Mouse (Mus musculus) lung, adult 2 months (tissue): ENCODE results near the gene Rbbp6. TPM values are rescaled to one million over a fixed set of nuclear protein-coding genes. Genes with fewer than 3 reads are reported as not detected.
A peak's percentile ranks its signal among the peaks of the same experiment; 100 is the strongest.

Source experiments
- DNase-seq: peaks from one replicate; pipeline ENCODE4 v3.0.0; 2022
- H3K4me1 ChIP-seq: fragments of 200-500 bp; 2 replicates; pipeline ENCODE4 v1.6.1; 2011; ENCODE audit warnings: low read length; ENCODE audit not compliant: control insufficient read depth, insufficient read depth
- H3K4me3 ChIP-seq: fragments of 200-500 bp; replicated peaks from 2 replicates; pipeline ENCODE3; 2011; ENCODE audit warnings: low read depth, mild to moderate bottlenecking, control low read depth, low read length; ENCODE audit errors: extremely low read depth
- CTCF ChIP-seq: fragments of 200-500 bp; IDR thresholded peaks from 2 replicates; pipeline ENCODE4 v1.5.1; 2011; ENCODE audit warnings: mild to moderate bottlenecking, low read length, control low read depth; ENCODE audit not compliant: insufficient read depth
- POLR2A ChIP-seq: fragments of 200-500 bp; IDR thresholded peaks from 2 replicates; pipeline ENCODE4 v1.6.1; 2011; ENCODE audit warnings: low read depth, mild to moderate bottlenecking, control low read depth, low read length, borderline replicate concordance; ENCODE audit errors: extremely low read depth
- WGBS: fragments of 180-500 bp; shearing (Covaris S2); methylation state at CpG from one replicate; pipeline ENCODE4 v1.1.7; 2018; 5-methylcytosine and 5-hydroxymethylcytosine counted together
- polyA plus RNA-seq: library from polyadenylated mRNA; depleted of rRNA; stranded (reverse); fragments of >200 nt; gene quantifications from 2 replicates; pipeline ENCODE4 v1.2.3, GENCODE M21; 2012

Rbbp6 gene
- polyA plus RNA-seq, 1 experiment: 12.0 TPM

DNA sequence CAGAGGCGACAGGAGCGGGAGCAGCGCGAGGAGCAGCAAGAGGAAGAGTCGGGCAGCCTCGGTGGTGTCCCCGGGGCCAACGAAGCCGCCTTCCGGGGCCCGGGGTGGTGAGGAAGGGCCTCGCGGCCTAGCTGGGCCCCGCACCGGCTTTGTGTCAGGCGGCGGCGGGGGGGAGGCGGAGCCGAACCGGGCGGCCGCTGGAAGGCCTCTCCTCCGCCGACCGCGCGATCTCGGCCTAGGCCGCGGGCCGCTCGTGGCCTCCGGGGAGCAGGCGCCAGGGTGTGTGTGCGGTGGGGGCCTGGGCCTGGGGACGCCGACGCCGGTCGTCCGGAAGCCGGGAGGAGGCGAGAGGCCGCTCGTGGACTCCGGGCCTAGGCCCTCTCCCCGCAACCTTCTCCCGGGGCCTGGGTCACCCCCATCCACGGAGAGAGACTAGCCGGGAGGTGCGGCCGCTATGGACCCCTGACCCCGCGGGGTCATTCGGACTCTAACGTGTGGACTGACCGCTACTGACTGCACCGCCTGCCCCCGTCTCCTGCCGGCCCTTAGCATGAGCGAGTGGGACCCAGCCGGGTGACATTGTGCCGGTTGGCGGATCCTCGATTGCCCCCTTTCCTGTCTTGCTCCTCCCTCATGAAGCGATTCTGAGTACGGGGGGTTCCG is 4.8 kb downstream of the Rbbp6 start:
- under 1% methylated on average over 69 of the region's 69 CpGs for WGBS
- TF ChIP-seq CTCF: no peak
- no peak for TF ChIP-seq POLR2A
- H3K4me3 ChIP-seq: peak overlapping the region; percentile 76

DNA sequence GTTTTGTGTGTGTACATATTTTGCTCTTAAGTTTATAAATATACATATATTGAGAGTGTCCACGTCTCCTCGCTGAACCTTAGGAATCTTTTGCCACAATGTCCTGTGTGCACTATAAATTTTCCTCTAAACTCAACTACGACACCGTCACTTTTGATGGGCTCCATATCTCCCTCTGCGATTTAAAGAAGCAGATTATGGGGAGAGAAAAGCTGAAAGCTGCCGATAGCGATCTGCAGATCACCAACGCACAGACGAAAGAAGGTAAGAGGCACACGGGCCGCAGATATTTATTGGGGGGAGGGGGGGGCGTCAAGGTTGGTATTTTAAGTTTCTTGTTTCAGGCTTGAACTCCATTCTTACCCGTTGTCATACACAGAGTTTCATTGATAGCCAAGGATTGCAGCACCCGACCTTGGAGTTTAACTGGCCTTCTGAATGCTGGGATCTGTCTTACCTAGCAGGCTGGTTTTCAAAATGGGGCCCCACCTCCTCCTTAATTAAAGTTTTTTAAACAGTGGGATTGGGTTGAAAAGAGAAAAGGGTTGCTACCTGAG is 5.5 kb downstream of the Rbbp6 start:
- WGBS: under 1% methylated on average over 14 of the region's 14 CpGs
- DNase-seq: no peak
- H3K4me1 ChIP-seq: peaks cover 12% of the 10 kb centered on the region
- TF ChIP-seq POLR2A: no peak
- TF ChIP-seq CTCF: no peak
- H3K4me3 ChIP-seq: peak overlapping the region; percentile 76

More for the DNA sequence above, 4.8 kb downstream of the Rbbp6 start:
- H3K4me1 ChIP-seq: peaks cover 12% of the 10 kb centered on the region
- peak; percentile 71 for DNase-seq

DNA sequence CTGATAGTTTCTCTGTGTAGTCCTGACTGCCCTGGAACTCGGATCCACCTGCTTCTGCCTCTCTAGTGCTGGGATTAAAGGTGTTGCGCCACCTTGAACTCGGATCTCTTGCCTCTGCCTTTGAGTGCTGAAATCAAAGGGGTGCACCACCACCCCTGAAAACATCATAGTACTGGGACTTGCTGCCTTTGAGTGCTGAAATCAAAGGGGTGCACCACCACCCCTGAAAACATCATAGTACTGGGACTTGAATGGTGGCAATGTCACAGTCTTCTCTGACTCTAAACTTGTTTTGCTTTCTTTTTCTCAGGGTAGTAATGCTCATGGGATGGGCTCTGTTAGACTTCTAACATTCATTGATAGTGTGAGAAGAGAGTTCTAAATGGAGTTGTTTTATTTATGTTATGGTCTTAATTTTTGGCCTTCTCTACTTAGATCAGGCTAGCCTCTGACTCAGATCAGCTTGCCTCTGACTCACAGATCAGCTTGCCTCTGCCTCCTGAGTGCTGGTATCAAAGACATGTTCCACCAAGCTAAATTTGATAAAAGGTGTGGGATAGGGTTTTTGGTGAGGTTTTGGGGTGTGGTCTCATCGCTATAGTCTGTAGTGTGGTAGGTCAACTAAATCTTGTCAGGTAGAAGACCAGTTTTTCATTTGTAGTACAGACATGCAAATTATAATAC is 6.7 kb downstream of the Rbbp6 start:
- WGBS: 61% methylated on average over 4 of the region's 4 CpGs
- DNase-seq: no peak
- TF ChIP-seq POLR2A: no peak
- TF ChIP-seq CTCF: no peak
- peaks cover 12% of the 10 kb centered on the region for H3K4me1 ChIP-seq
- peak overlapping the region; percentile 25 for H3K4me3 ChIP-seq

DNA sequence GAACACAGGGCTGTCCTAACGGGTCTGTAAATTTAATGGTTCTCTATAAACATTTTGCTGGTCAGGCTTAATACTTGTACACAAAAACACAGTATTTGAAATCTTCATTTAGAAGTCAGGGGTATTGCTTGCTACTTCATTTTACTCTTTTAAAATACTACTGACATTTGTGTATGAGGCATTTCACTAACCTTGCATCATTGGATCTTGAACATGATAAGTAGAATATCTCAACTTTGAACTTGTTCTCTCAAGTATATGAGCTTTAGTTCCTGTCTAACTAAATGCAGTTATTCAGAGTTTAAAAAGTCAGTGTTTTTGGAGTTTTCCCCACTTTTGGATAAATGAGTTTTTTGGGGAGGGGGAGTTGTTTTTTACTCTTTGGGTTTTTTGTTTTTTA is 14.0 kb downstream of the Rbbp6 start:
- no peaks in the 10 kb centered on the region; the same call in 1 of the 2 replicates for H3K4me1 ChIP-seq
- H3K4me3 ChIP-seq: no peak overlapping the region
- no peak for TF ChIP-seq POLR2A
- WGBS: 59% methylated on average over 1 of the region's 1 CpGs
- no peak for DNase-seq

DNA sequence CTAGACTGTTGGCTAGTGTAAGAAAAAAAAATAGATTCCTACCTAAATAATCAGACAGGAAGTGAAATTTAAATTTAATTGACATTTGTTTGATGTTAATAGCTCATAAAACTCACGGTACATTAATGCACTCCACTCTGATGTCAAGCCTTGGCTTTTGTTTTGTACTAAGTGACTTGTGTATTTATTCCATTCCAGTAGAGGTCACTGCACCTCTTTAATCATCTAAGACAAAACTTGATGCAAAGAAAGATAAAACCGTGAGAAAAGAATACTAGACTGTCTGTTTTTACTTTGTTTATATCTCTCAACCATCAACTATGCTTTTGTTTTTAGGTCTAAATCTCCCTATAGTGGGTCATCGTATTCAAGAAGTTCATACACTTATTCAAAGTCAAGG is 32.7 kb downstream of the Rbbp6 start:
- 52% methylated on average over 3 of the region's 3 CpGs for WGBS
- no peak for DNase-seq
- H3K4me3 ChIP-seq: no peak overlapping the region
- TF ChIP-seq POLR2A (no peak), CTCF (no peak)
- H3K4me1 ChIP-seq: no peaks in the 10 kb centered on the region

DNA sequence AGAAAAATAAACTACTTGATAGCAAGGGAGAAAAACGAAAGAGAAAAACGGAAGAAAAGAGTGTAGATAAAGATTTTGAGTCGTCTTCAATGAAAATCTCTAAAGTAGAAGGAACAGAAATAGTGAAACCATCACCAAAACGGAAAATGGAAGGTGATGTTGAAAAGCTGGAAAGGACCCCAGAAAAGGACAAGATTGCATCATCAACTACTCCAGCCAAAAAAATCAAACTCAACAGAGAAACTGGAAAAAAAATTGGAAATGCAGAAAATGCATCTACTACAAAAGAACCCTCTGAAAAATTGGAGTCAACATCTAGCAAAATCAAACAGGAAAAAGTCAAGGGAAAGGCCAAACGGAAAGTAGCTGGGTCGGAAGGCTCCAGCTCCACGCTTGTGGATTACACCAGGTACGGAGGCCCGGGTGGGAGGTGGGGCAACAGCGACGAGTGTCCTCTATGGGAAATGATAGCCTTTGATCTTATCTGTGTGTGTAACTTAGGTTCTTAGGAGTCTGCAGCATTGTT is 34.4 kb downstream of the Rbbp6 start:
- WGBS: 52% methylated on average over 11 of the region's 11 CpGs
- no peak for DNase-seq
- H3K4me1 ChIP-seq: no peaks in the 10 kb centered on the region
- H3K4me3 ChIP-seq: no peak overlapping the region
- TF ChIP-seq POLR2A: no peak
- TF ChIP-seq CTCF: no peak

DNA sequence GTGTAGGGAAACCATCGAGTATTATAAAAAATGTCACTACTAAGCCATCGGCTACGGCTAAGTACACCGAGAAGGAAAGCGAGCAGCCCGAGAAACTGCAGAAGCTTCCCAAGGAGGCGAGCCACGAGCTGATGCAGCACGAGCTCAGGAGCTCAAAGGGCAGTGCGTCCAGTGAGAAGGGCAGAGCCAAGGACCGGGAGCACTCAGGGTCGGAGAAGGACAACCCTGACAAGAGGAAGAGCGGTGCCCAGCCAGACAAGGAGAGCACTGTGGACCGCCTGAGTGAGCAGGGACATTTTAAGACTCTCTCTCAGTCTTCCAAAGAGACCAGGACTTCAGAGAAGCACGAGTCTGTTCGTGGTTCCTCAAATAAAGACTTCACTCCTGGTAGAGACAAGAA is 35.3 kb downstream of the Rbbp6 start:
- 89% methylated on average over 16 of the region's 16 CpGs for WGBS
- TF ChIP-seq CTCF: no peak
- H3K4me1 ChIP-seq: no peaks in the 10 kb centered on the region
- DNase-seq: no peak
- H3K4me3 ChIP-seq: no peak overlapping the region

DNA sequence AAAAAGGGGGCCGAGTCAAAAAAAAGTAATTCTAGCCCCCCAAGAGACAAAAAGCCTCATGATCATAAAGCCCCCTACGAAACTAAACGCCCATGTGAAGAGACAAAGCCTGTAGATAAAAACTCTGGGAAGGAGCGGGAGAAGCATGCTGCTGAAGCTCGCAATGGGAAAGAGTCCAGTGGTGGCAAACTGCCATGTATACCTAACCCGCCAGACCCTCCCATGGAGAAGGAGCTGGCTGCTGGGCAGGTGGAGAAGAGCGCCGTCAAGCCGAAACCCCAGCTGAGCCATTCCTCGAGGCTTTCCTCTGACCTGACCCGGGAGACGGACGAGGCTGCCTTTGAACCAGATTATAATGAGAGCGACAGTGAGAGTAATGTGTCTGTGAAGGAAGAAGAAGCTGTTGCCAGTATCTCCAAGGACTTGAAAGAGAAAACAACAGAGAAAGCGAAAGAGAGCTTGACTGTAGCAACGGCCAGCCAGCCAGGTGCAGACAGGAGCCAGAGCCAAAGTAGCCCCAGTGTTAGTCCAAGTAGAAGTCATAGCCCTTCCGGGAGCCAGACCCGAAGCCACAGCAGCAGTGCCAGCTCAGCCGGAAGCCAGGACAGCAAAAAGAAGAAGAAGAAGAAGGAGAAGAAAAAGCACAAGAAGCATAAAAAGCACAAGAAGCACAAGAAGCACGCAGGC is 36.0 kb downstream of the Rbbp6 start:
- Histone ChIP-seq H3K4me3 (no peak overlapping the region), H3K4me1 (no peaks in the 10 kb centered on the region)
- DNase-seq: no peak
- WGBS: 72% methylated on average over 20 of the region's 20 CpGs
- no peak for TF ChIP-seq CTCF
- TF ChIP-seq POLR2A: no peak

DNA sequence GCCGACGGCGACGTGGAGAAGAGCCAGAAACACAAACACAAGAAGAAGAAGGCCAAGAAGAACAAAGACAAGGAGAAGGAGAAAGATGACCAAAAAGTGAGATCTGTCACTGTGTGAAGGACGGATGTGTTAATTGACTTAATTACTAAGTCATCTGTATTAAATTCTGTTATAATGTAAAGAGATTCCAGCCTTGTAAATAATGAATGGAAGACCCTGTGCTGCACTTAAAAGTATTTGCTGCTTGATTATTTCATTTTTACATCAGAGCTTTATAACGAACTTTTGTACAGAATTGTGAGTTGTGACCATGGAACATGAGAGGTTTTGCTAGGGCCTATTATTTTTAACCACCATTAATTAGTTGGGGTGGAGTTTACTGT is 36.5 kb downstream of the Rbbp6 start:
- Histone ChIP-seq H3K4me1 (no peaks in the 10 kb centered on the region), H3K4me3 (no peak overlapping the region)
- TF ChIP-seq POLR2A: no peak
- no peak for TF ChIP-seq CTCF
- WGBS: 92% methylated on average over 6 of the region's 6 CpGs
- DNase-seq: no peak

DNA sequence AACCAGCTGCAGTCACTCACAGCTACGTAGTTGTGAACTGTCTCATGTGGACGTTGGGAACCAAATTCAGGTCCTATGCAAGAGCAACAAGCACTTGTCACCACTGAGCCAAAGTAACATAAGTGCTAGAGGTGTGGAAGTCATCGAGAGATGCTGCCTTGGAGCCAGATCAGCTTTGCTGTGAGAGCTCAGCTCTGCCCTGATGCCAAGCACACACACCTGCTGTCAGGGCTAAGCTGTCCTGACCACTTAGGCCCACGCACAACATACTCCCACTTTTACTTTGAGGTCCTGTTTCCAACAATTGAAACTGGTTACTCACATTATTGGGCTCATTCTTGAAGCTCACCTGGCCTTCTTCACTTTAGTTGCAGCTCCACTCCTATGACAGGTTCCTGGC is 37.7 kb downstream of the Rbbp6 start:
- H3K4me3 ChIP-seq: no peak overlapping the region
- DNase-seq: no peak
- H3K4me1 ChIP-seq: no peaks in the 10 kb centered on the region
- 80% methylated on average over 4 of the region's 4 CpGs for WGBS
- TF ChIP-seq CTCF (no peak), POLR2A (no peak)

DNA sequence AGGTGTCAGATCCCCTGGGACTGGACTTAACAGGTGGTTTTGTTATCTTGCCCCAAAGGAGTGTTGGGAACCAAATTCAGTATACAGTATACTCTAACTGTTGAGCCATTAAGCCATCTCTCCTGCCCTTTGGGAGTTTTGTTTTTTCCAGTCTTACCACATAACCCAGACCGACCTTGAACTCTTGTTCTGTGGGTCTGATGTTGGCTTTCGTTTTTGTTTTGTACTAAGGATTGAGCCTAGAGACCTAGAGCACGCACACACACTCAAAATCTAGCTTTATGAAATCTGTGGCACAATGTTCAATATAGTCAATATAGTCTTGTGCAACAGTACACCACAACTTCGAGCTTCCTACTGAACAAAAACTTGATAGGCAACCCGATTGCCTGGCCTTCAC is 39.0 kb downstream of the Rbbp6 start:
- WGBS: 91% methylated on average over 5 of the region's 5 CpGs
- DNase-seq: no peak
- Histone ChIP-seq H3K4me3 (no peak overlapping the region), H3K4me1 (no peaks in the 10 kb centered on the region)
- TF ChIP-seq POLR2A (no peak), CTCF (no peak)
